Mouse (Mus musculus) CH12.LX (cell line): ENCODE data around the gene Kcnma1. TPM values are rescaled to one million over a fixed set of nuclear protein-coding genes. Genes with fewer than 3 reads are reported as not detected.

ENCODE experiments used
- DNase-seq: peaks from one replicate; pipeline ENCODE4 v3.0.0-alpha.2; 2013; ENCODE audit errors: extremely low read depth
- H3K27ac ChIP-seq: 2 replicates; pipeline ENCODE4 v1.5.1; 2012; ENCODE audit warnings: low read depth, mild to moderate bottlenecking, control low read depth, moderate library complexity; ENCODE audit not compliant: insufficient read depth
- H3K27me3 ChIP-seq: replicated peaks from 2 replicates; pipeline ENCODE3; 2012; ENCODE audit warnings: inconsistent platforms
- H3K36me3 ChIP-seq, 2 experiments: replicated peaks in 1 of 2; 2 replicates each; pipeline versions ENCODE3 to v1.6.1; 2012; ENCODE audit warnings: inconsistent platforms in 1 of 2, low read length in 1 of 2, mild to moderate bottlenecking in 1 of 2, mixed read lengths in 1 of 2, moderate library complexity in 1 of 2; ENCODE audit not compliant: control insufficient read depth in 1 of 2, insufficient read depth in 1 of 2
- H3K4me1 ChIP-seq, 2 experiments: 2 replicates each; pipeline ENCODE4 v1.6.1; 2012; ENCODE audit warnings: inconsistent platforms in 1 of 2, moderate library complexity in 1 of 2; ENCODE audit not compliant: insufficient read depth in 2 of 2, control insufficient read depth in 1 of 2
- H3K4me2 ChIP-seq: 2 replicates; pipeline ENCODE4 v1.6.1; 2012; ENCODE audit warnings: low read depth, mild to moderate bottlenecking, control low read depth; ENCODE audit not compliant: poor library complexity, insufficient read depth, severe bottlenecking
- H3K4me3 ChIP-seq, 3 experiments: fragments of 150-350 bp in 1 of 3; sonication (generic) in 1 of 3; replicated peaks in 1 of 3; 2 replicates each; pipeline versions ENCODE3 to v1.5.1; 2011 to 2012; ENCODE audit warnings: low read depth in 2 of 3, low read length in 2 of 3, mild to moderate bottlenecking in 2 of 3, moderate library complexity in 2 of 3, control low read depth in 1 of 3, improper control_type of control experiment in 1 of 3, inconsistent platforms in 1 of 3, mixed read lengths in 1 of 3; ENCODE audit not compliant: poor library complexity in 1 of 3
- H3K79me2 ChIP-seq: replicated peaks from 2 replicates; pipeline ENCODE4 v1.6.1; 2012; ENCODE audit warnings: mild to moderate bottlenecking, moderate library complexity; ENCODE audit not compliant: control insufficient read depth, poor library complexity, insufficient read depth, severe bottlenecking; ENCODE audit errors: extremely low read depth
- H3K9ac ChIP-seq: 2 replicates; pipeline ENCODE4 v1.6.1; 2012; ENCODE audit warnings: low read depth, mild to moderate bottlenecking, control low read depth, moderate library complexity; ENCODE audit not compliant: insufficient read depth
- H3K9me3 ChIP-seq: replicated peaks from 2 replicates; pipeline ENCODE3; 2012; ENCODE audit warnings: low read length, inconsistent platforms, mixed read lengths
- CTCF ChIP-seq, 2 experiments: IDR thresholded peaks in 1 of 2; conservative IDR thresholded peaks in 1 of 2; 2 replicates each; pipeline ENCODE4 v1.5.1; 2011 to 2012; ENCODE audit warnings: low read depth in 2 of 2, low read length in 2 of 2, improper control_type of control experiment in 1 of 2, inconsistent platforms in 1 of 2, mild to moderate bottlenecking in 1 of 2, moderate library complexity in 1 of 2
- EP300 ChIP-seq: IDR thresholded peaks from 2 replicates; pipeline ENCODE4 v1.6.1; 2011; ENCODE audit warnings: low read length, improper control_type of control experiment
- HCFC1 ChIP-seq: IDR thresholded peaks from 2 replicates; pipeline ENCODE4 v1.6.1; 2012; ENCODE audit warnings: low read depth, mild to moderate bottlenecking, inconsistent platforms, low read length, improper control_type of control experiment
- RAD21 ChIP-seq: IDR thresholded peaks from 2 replicates; pipeline ENCODE4 v1.6.1; 2011; ENCODE audit warnings: low read depth, mild to moderate bottlenecking, low read length, improper control_type of control experiment, moderate library complexity
- TCF12 ChIP-seq: IDR thresholded peaks from 2 replicates; pipeline ENCODE4 v1.6.1; 2014; ENCODE audit warnings: low read depth, mild to moderate bottlenecking, inconsistent platforms, low read length, improper control_type of control experiment
- USF1 ChIP-seq: IDR thresholded peaks from 2 replicates; pipeline ENCODE4 v1.6.1; 2014; ENCODE audit warnings: low read depth, mild to moderate bottlenecking, inconsistent platforms, low read length, improper control_type of control experiment
- ZC3H11A ChIP-seq: IDR thresholded peaks from 2 replicates; pipeline ENCODE4 v1.6.1; 2012; ENCODE audit warnings: low read depth, mild to moderate bottlenecking, inconsistent platforms, low read length, improper control_type of control experiment
- ZKSCAN1 ChIP-seq: IDR thresholded peaks from 2 replicates; pipeline ENCODE4 v1.6.1; 2012; ENCODE audit warnings: low read depth, inconsistent platforms, low read length, improper control_type of control experiment, borderline replicate concordance
- dilution Hi-C: fragments of 300-500 bp; cut with MboI; formaldehyde crosslinking; loops from 2 replicates; pipeline ENCODE4 v1.14.3; 2020; ENCODE audit warnings: low sequenced_read_pairs; ENCODE audit not compliant: extremely low pct_unique_long_range_greater_than_20kb, extremely low pct_ligation_motif_present
- in situ Hi-C: fragments of 300-500 bp; cut with MboI; formaldehyde crosslinking; loops from 3 replicates; pipeline ENCODE4 v1.14.3; 2019; ENCODE audit warnings: low sequenced_read_pairs, low pct_ligation_motif_present, low pct_unique_long_range_greater_than_20kb, mixed read lengths
- polyA plus RNA-seq: library from polyadenylated mRNA; unstranded; fragments of >175 nt; gene quantifications from 2 replicates; pipeline ENCODE4 v1.2.1, GENCODE M21; 2012; ENCODE audit warnings: low read depth; ENCODE audit not compliant: insufficient read length
- total RNA-seq, 2 experiments: library from RNA; depleted of rRNA; stranded (reverse); fragments of 300-350 nt in 1 of 2; fragments of >200 nt in 1 of 2; gene quantifications; 2 replicates each; pipeline ENCODE4 v1.2.3; 2012 to 2014

Gene Kcnma1
- total and polyA plus RNA-seq, 3 experiments: 0.10 to 0.17 (median 0.12) TPM

- Histone ChIP-seq H3K27me3 (no peaks in the 10 kb centered on the region), H3K79me2 (no peaks in the 10 kb centered on the region), H3K9me3 (no peaks in the 10 kb centered on the region), H3K4me2 (no peak overlapping the region), H3K4me3 (no peak overlapping the region), H3K4me1 (no peaks in the 10 kb centered on the region), H3K27ac (no peak overlapping the region), H3K9ac (no peak overlapping the region), H3K36me3 (no peaks in the 10 kb centered on the region)
- in situ Hi-C loops (loop anchor here (10.0 to 25.0 kb wide), 2 partner anchors 133 to 360 kb away; no protein-coding TSS in a partner anchor), dilution Hi-C loops (no loop called here)
- TF ChIP-seq HCFC1 (no peak), ZC3H11A (no peak)
- no peak for DNase-seq
These were observed 616.6 kb downstream of the Kcnma1 start for GRCm38 (mm10) chr14:23397642-23398041.

GRCm38 (mm10) chr14:23391566-23391965, 622.7 kb downstream of the Kcnma1 start:
- H3K36me3 ChIP-seq: no peaks in the 10 kb centered on the region
- no peak overlapping the region for H3K9ac ChIP-seq
- dilution Hi-C loops: no loop called here
- H3K27me3 ChIP-seq: no peaks in the 10 kb centered on the region
- no peak overlapping the region for H3K4me3 ChIP-seq
- TF ChIP-seq CTCF (conservative IDR thresholded peaks at IDR 0.05 in 1 of 2, IDR thresholded peaks at IDR 0.05 in 1 of 2; ENCODE audit: low read depth in 2 of 2, low read length in 2 of 2) (no peak), EP300 (no peak)
- TF ChIP-seq, all 38 proteins: peak for 0
- Histone ChIP-seq H3K79me2 (no peaks in the 10 kb centered on the region), H3K4me2 (no peak overlapping the region), H3K27ac (no peak overlapping the region), H3K4me1 (no peaks in the 10 kb centered on the region), H3K9me3 (no peaks in the 10 kb centered on the region)
- in situ Hi-C loops: loop anchor here (10.0 to 25.0 kb wide), 2 partner anchors 127 to 354 kb away; no protein-coding TSS in a partner anchor
- DNase-seq: no peak

GRCm38 (mm10) chr14:23390768-23391167, 623.5 kb downstream of the Kcnma1 start:
- no peak for DNase-seq
- in situ Hi-C loops: loop anchor here (10.0 to 25.0 kb wide), 2 partner anchors 126 to 353 kb away; no protein-coding TSS in a partner anchor

DNA sequence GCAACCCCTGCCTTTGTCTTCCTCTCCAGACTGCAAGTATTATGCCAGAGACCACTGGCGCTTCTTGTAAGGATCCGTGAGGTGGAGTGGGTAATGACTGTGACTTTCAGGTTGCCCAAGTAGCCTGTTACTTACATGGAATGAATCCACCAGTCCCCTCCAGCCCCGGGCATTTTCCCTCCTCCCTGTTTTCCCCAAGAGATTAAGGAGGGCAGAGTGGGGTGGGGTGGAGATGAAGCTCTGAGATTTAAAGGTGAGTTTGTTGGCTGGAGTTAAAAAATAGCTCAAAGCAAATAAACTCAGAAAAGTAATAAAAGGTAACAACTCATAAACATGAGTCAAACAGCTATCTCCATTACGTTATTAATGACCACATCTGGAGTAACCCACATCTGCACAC, 624.1 kb downstream of the Kcnma1 start:
- no peaks in the 10 kb centered on the region; a peak in 1 of 4 replicates for H3K4me1 ChIP-seq
- no peak overlapping the region for H3K9ac ChIP-seq
- H3K27me3 ChIP-seq: no peaks in the 10 kb centered on the region
- TF ChIP-seq USF1 (no peak), RAD21 (no peak)
- H3K79me2 ChIP-seq: no peaks in the 10 kb centered on the region
- no peaks in the 10 kb centered on the region for H3K9me3 ChIP-seq
- no peak for DNase-seq
- dilution Hi-C loops: no loop called here
- H3K4me2 ChIP-seq: no peak overlapping the region
- H3K36me3 ChIP-seq: no peaks in the 10 kb centered on the region
- no peak overlapping the region for H3K27ac ChIP-seq
- in situ Hi-C loops: loop anchor here (10.0 to 25.0 kb wide), 2 partner anchors 125 to 353 kb away; no protein-coding TSS in a partner anchor
- no peak overlapping the region for H3K4me3 ChIP-seq

More at GRCm38 (mm10) chr14:23390768-23391167, 623.5 kb downstream of the Kcnma1 start:
- H3K27me3 ChIP-seq: no peaks in the 10 kb centered on the region
- H3K4me3 ChIP-seq: no peak overlapping the region
- H3K4me2 ChIP-seq: no peak overlapping the region
- no peaks in the 10 kb centered on the region for H3K79me2 ChIP-seq
- no peak overlapping the region for H3K9ac ChIP-seq
- H3K9me3 ChIP-seq: no peaks in the 10 kb centered on the region
- TF ChIP-seq TCF12: no peak
- TF ChIP-seq ZKSCAN1: no peak
- dilution Hi-C loops: no loop called here
- no peaks in the 10 kb centered on the region for H3K36me3 ChIP-seq
- no peak overlapping the region for H3K27ac ChIP-seq
- H3K4me1 ChIP-seq: no peaks in the 10 kb centered on the region; a peak in 1 of 4 replicates
